Mouse (Mus musculus): ENCODE data around the gene Wdr46. TPM values are rescaled to one million over a fixed set of nuclear protein-coding genes. Genes with fewer than 3 reads are reported as not detected.
"Not testable (repeated sequence)": the region's sequence is repeated elsewhere in the genome, so short reads cannot be mapped to it uniquely, and the experiment has no call there.

Wdr46 gene
- total RNA-seq, 2 experiments from 2014 or later, result 13.3 to 14.4 TPM

DNA sequence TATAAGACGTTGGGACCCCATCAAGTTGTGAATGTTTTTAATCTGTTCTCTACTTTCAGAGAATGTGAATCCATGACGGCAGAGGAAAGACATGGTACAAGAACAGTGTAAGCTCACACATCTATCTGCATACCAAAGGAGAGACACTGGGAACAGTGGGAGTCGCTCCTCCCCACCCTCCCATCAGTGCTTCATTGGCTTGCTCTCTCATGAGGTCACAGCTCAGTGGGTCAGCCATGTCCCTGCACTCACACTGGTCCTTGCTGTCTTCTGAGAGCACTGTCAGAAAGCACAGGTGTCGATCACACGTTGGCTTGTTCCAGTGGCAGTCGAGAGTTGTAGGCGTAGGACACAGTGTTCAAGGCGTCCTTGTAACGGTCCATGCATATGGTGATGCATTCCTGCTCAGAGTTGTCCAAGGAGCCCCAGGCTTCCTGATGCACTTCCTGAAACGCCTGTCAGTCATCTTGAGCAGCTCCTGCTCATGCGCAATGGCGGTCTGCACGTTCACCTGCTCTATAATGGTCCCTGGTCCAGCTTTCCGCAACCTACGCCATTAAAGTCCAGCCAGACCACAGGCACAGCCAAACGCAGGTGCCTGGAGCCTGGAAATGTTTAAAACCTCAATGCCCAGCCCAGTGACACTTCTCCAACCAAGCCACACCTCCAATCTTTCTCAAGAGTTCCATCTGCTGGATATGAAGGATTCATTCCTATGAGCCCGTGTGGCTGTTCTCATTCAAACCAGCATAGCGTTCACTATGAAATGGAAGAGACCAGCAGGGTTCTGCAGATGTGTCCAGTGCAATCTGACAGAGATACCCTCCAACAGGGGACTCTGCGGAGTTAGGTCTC, 39.9 kb downstream of the Wdr46 start:
- no peak for DNase-seq

DNA sequence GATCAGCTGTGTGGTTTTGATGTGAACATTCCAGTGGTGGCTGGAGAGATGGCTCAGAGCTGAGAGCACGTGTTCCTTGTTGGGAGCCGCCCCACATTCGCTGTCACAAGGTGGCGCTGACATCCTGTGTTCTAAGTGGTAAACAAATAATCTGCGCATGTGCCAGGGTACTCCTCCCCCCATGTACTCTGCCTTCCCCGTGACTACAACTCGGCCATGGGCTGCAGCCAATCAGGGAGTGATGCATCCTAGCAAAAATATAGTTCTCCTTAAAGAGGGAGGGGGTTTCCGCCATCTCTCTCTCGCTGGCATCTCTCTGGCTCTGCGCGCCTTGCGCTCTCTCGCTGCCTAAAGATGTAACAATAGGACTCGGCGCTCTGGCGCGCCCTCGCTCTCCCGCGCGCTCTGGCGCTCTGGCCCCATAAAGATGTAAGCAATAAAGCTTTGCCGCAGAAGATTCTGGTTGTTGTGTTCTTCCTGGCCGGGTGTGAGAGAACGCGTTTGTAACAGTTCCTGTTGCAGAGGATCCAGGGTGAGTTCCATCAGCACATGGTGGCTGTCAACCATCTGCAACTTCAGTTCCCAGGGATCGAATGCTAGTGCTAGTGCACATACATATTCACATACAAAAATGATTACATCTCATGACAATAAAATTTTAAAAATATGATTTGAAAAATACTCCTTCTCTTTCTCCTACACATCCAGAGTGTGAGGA, 40.9 kb downstream of the Wdr46 start:
- peak; percentile 89 for DNase-seq

GRCm38 (mm10) chr17:33982136-33982535, 41.7 kb downstream of the Wdr46 start:
- peak; percentile 66 for DNase-seq

DNA sequence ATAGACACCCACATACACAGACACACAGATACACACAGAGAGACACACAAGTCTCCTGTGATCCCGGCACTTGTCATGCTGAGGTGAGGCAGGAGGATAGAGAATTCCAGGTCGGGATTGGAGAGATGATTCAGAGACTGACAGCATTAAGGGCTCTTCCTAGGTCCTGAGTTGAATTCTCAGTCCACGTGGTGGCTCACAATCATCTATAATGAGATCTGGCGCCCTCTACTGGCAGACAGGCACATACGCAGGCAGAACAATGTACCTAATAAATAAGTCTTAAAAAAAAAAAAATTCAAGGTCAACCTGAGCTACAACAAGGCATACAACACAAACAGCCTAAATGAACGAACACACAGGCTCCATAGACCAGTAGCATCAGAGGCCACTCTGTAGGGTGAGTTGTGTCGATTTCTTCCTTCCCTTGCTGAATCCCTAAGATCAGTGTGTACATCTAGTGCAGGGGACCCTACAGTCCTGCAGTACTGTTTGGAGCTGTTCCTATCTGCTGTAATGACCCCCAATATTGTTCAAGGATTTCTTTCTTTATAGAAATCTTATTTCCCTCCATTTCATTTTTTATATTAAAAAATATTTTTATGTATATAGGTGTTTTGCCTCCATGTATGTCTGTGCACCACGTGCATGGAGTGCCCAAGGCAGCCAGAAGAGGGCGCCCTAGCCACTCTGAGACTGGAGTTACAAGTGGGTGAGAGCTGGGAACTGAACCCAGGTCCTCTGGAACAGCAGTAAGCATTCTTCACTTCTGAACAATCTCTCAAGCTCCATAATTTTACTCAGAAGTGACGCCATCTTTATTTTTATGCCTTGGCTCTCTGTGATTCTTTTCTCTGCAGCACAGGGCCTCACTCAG, 51.6 kb downstream of the Wdr46 start:
- peak; percentile 66 for DNase-seq

- no peak for DNase-seq
Measured at GRCm38 (mm10) chr17:33994959-33995358, 54.5 kb downstream of the Wdr46 start.

DNA sequence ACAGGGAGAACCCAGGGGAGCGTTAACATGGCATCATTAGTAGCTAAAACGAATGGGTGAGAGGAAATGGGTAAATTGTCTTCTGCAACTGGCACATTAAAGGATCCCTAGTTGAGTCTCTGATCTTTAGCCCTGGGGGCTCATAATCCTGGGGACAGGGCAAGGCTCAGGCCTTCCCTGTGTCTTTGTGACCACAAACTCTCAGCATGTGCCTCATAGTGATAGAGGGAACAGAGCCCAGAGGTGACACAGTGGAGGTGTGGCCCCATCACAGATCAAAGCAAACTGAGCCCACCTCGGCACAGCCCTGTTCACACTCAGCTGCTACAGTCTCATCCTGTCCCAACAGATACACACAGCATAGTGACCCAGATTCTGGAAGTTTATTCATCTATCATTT, 55.2 kb downstream of the Wdr46 start:
- no peak for DNase-seq

GRCm38 (mm10) chr17:33997025-33997424, 56.6 kb downstream of the Wdr46 start:
- not testable (repeated sequence) for DNase-seq

- not testable (repeated sequence) for DNase-seq
Measured at GRCm38 (mm10) chr17:33998697-33999096, 58.2 kb downstream of the Wdr46 start.

Other genes starting within 250 kb of the Wdr46 start
- 10 to 100 TPM; 84.4 to 96.9 TPM for gene March2, start 222.0 kb upstream of the Wdr46 start, total RNA-seq (2021)
- gene Rab11b, start 180.1 kb upstream of the Wdr46 start, total RNA-seq (2021), result 100 to 1,000 TPM; 333 to 343 TPM
- gene Angptl4, start 158.8 kb upstream of the Wdr46 start, total RNA-seq (2021), result 10 to 100 TPM; 29.1 to 35.0 TPM
- gene Kank3, start 130.1 kb upstream of the Wdr46 start, total RNA-seq (2021), result 10 to 100 TPM; 57.5 to 58.5 TPM
- 1,000 to 10,000 TPM; 1,097 to 1,179 TPM for gene Rps28, start 116.1 kb upstream of the Wdr46 start, total RNA-seq (2021)
- gene Ndufa7, start 116.1 kb upstream of the Wdr46 start, total RNA-seq (2021), result 100 to 1,000 TPM; 423 to 447 TPM
- 10 to 100 TPM; 16.8 to 21.4 TPM for gene Cd320, start 97.6 kb upstream of the Wdr46 start, total RNA-seq (2021)
- not detected for gene Gm7029, start 66.8 kb upstream of the Wdr46 start, total RNA-seq (2021)
- gene Kifc1, start 50.0 kb upstream of the Wdr46 start, total RNA-seq (2021), result 10 to 100 TPM; 40.2 to 42.7 TPM
- gene Platr17, start 35.5 kb upstream of the Wdr46 start, total RNA-seq (2021), result not detected
- 10 to 100 TPM; 16.5 to 18.0 TPM for gene Daxx, start 31.2 kb upstream of the Wdr46 start, total RNA-seq (2021)
- gene Tapbp, start 24.8 kb upstream of the Wdr46 start, total RNA-seq (2021), result 10 to 100 TPM; 72.3 to 78.5 TPM
- 10 to 100 TPM; 34.3 to 35.8 TPM for gene Zbtb22, start 24.8 kb upstream of the Wdr46 start, total RNA-seq (2021)
- gene Rgl2, start 11.1 kb upstream of the Wdr46 start, total RNA-seq (2021), result 10 to 100 TPM; 56.5 to 58.1 TPM
- gene Pfdn6, start 317 bp upstream of the Wdr46 start, total RNA-seq (2021), result 10 to 100 TPM; 78.0 to 79.5 TPM
- 1 to 10 TPM; 2.3 to 2.9 TPM for gene B3galt4, start 10.8 kb downstream of the Wdr46 start, total RNA-seq (2021)
- 10 to 100 TPM; 38.1 to 40.1 TPM for gene Vps52, start 15.2 kb downstream of the Wdr46 start, total RNA-seq (2021)
- 100 to 1,000 TPM; 648 to 719 TPM for gene Rps18, start 15.3 kb downstream of the Wdr46 start, total RNA-seq (2021)
- 10 to 100 TPM; 33.9 to 35.4 TPM for gene H2-K1, start 59.7 kb downstream of the Wdr46 start, total RNA-seq (2021)
- gene Ring1, start 84.0 kb downstream of the Wdr46 start, total RNA-seq (2021), result 10 to 100 TPM; 18.7 to 19.8 TPM
- 10 to 100 TPM; 63.6 to 69.6 TPM for gene H2-Ke6, start 87.4 kb downstream of the Wdr46 start, total RNA-seq (2021)
- 10 to 100 TPM; 83.8 to 86.5 TPM for gene Slc39a7, start 91.0 kb downstream of the Wdr46 start, total RNA-seq (2021)
- 10 to 100 TPM; 35.5 to 39.5 TPM for gene Rxrb, start 91.2 kb downstream of the Wdr46 start, total RNA-seq (2021)
- 1 to 10 TPM; 1.4 to 2.2 TPM for gene Col11a2, start 98.8 kb downstream of the Wdr46 start, total RNA-seq (2021)
- gene H2-Oa, start 151.7 kb downstream of the Wdr46 start, total RNA-seq (2021), result not detected
- gene H2-DMa, start 178.9 kb downstream of the Wdr46 start, total RNA-seq (2021), result 1 to 10 TPM; 5.6 to 6.0 TPM
- 100 to 1,000 TPM; 125 to 128 TPM for gene Brd2, start 182.0 kb downstream of the Wdr46 start, total RNA-seq (2021)
- under 1 TPM; 0.55 to 0.72 TPM for gene H2-DMb2, start 202.6 kb downstream of the Wdr46 start, total RNA-seq (2021)
- under 1 TPM; 0.26 to 0.68 TPM for gene H2-DMb1, start 212.4 kb downstream of the Wdr46 start, total RNA-seq (2021)
- 1 to 10 TPM; 4.8 to 5.4 TPM for gene Tap1, start 246.9 kb downstream of the Wdr46 start, total RNA-seq (2021)
- gene Psmb9, start 247.1 kb downstream of the Wdr46 start, total RNA-seq (2021), result 1 to 10 TPM; 2.5 to 3.8 TPM